Mouse (Mus musculus) cortical plate, adult 2 months (tissue): ENCODE measurements around the gene Tfb2m.

ENCODE experiments used
- CTCF ChIP-seq: fragments of 200-500 bp; IDR thresholded peaks from 2 replicates; pipeline ENCODE4 v1.5.1; 2011; ENCODE audit warnings: mild to moderate bottlenecking, control low read depth, low read length; ENCODE audit not compliant: insufficient read depth; ENCODE audit errors: extremely low read depth
- POLR2A ChIP-seq: fragments of 200-500 bp; IDR thresholded peaks from 2 replicates; pipeline ENCODE4 v1.6.1; 2011; ENCODE audit warnings: mild to moderate bottlenecking, low read length, control low read depth; ENCODE audit not compliant: insufficient read depth; ENCODE audit errors: extremely low read depth

- TF ChIP-seq POLR2A (no peak), CTCF (no peak)
These were observed 2.2 kb upstream of the Tfb2m start for GRCm38 (mm10) chr1:179548220-179548619.
